Mouse (Mus musculus) frontal cortex, postnatal 14 days (tissue): ENCODE results near the gene Lancl2.

ENCODE experiments used
- DNase-seq, 2 experiments: peaks; one replicate each; pipeline ENCODE4 v3.0.0; 2022; ENCODE audit warnings: low spot score in 2 of 2

The Lancl2 gene

DNA sequence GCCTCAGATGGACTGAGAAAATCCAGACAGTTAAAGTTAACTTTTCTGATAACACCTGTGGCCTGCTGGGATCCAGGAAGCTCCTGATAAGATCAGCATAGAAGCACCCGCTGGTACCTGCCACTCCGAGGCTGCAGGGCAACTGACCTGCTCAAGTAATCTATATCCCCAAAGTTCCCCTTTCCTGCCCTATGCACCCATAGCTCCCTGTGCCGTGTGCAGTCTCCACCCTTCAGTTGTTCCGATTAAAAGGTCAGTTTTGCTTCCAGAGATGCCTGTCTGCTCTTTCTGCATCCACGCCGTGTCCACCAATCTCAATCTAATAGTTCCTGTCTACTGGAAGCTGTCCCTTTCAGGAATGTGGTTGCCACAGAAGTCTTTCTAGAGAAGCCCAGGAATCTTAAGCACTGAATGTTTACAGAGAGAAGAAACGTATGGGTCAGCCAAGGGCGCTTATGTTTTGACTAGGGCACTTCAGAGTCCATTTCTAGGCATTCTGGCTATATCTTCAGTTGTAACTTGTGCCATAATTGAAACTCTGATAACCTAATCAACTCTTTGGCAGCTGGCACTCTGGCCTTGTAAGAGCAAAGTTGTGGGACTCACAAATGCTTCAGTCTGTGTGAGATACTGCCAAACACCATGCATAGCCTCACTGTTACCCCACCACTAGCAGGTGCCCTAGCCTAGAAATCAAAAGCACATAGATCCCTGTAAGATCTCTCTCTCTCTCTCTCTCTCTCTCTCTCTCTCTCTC is 65.0 kb downstream of the Lancl2 start:
- DNase-seq, result no peak

DNA sequence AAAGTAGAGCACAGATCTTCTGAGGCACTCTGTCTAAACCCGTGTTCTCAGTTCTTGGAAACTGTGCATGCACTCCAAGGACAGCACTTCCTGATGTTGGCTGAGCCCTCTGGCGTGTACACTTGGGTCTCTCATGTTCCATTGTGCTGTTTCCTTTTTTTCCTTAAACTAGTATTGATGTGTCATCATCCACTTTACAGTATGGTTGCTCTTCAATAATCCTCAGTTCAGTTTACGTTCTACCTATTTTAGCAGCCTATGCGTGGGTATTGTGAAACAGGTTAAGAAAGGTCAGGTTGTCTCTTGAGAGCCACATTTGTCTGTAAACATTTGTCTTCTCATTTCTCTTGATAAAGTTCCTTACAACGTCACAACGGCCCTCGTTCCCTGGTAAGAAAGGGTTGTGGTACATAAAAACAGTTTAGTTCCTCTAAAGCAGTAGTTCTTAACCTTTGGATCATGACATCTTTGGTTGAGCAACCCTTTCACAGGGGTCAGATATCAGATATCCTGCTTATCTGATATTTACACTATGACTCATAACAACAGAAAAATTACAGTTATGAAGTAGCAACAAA is 66.7 kb downstream of the Lancl2 start:
- no peak for DNase-seq

DNA sequence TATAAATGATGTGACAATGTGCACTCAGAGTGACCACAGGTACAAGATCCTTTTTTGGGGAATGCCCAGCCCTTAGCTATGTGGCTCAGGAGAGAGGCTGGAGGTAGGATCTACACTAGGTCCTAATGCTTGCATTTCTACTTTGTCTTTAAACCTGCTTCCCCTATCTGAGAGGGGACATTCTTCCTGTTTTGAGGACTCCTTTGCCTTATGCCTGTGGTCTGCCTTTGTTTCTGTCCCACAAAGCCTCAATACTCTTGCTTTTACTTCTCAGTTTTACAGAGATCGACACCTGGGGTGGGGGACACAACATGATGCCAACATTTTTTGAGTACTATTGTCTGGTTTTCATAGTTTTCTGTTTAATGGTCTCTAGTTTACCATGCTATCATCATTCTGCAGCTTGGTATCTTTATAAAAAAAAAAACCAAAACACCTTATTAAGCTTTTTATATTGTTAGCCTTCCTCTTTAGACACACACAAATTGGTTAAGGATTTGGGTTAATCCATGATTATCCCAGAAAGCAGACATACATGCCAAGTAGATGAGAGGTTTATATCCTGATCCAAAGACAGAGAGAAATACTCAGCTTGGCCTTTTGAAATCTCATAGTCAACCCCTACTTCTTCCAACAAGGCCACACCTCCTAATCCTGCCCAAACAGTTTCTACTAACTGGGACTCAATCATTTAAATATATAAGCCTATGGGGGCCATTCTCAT is 68.3 kb downstream of the Lancl2 start:
- DNase-seq, result no peak

DNA sequence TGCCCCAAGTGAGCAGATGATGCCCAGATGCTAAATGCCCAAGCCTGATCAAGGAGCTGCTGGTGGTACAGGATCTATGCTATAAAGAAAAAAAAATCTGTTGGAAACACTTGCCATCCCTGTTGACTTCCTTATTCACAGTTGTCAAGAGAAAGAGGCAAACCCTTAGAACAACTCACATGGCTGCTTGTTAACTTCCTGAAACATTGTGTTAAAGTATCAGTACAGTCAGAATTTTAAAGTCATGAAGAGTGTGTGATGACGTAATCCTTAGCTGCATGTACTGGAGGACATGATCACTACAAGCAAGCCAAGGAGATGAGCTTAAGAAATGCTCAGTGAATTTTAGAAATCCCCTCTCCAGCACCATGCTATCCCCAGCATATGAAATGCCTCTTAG is 71.5 kb downstream of the Lancl2 start:
- DNase-seq, result no peak

DNA sequence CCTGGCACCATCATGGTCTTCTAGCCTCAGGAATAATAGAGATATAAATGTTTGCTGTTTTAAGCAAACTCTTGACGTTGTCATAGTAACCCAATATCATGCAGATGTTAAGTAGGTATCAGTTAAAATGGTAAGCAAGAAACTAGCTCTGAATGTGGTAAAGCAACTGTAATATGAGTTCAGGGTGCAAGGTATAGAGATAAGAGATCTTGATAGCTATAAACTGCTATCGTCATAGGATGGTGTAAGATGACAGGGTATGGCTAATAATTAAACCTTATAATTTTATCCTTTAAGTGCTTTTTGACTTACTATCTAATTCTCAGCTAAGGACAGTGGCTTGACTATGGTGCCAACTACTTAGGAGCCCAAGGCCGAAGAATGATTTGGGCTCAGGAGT is 78.0 kb downstream of the Lancl2 start:
- DNase-seq, result no peak

DNA sequence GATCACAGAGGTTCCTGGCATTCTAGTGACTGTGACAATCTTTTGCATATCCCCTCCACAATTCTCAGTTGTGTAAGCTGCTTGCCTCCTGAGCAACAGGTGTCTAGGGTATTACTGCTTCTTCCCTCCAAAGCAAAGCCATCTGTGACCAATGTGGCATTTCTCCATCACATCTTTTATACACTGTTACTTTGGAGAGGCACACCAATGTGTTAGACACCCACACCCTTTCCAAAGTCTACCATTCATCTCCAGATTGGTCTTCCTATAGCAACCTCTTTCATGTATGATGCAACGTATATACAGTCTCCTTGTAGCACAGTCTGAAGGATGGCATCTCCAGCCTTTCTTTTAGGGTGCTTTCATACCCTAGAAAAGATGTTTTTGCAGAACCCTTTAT is 80.3 kb downstream of the Lancl2 start:
- no peak for DNase-seq

DNA sequence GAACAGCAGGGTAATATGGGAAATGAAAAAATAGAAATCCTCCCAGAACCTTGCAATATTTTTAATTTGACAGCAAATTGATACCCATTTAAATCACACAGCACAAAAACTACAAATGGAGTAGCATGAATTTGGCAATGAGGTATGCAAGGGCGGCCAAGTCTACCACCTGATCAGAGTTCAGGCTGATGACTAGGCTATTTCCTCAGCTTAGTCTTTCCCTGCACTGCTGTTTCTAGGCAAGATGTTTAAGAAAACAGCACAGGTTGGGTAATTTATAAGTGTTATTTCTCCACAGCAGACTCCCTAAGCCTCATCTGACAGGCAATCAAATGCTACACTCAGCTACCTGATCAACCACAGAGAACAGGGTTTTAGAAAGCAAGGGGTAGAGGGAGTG is 81.9 kb downstream of the Lancl2 start:
- no peak for DNase-seq

DNA sequence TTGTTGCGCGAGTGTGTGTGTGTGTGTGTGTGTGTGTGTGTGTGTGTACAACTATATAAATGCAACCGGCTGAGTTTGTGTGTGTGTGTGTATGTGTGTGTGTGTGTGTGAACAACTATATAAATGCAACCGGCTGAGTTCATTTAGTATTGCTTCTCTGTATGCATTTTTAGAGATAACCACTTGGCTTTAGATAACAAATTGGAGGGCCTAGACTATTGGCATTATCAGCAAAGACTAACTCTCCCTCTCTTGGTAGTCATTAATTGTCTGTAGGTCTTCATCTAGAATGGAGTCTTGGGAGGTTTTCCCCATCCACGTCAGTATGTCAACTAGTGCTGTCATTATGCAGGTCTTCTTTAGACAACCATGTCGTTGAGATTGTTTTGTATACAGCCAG is 85.0 kb downstream of the Lancl2 start:
- DNase-seq, result no peak
